Mouse (Mus musculus) limb, embryonic 13.5 days (tissue): Measurements from ENCODE around the gene Rassf4. TPM values are rescaled to one million over a fixed set of nuclear protein-coding genes. Genes with fewer than 3 reads are reported as not detected.

Experiments used
- ATAC-seq: fragments of 200-750 bp; cut with Nextera tagmentation; 2 replicates; pipeline ENCODE4 v1.8.0; 2017; ENCODE audit warnings: low read depth, moderate number of reproducible peaks, moderate TSS enrichment; ENCODE audit not compliant: low FRiP score
- H3K27ac ChIP-seq: fragments of 300-500 bp; sonication (generic); 2 replicates; pipeline ENCODE4 v1.5.1; 2015; ENCODE audit warnings: inconsistent platforms, mild to moderate bottlenecking, moderate library complexity
- H3K27me3 ChIP-seq: fragments of 300-500 bp; sonication (generic); 2 replicates; pipeline ENCODE4 v1.6.1; 2015; ENCODE audit warnings: mild to moderate bottlenecking, inconsistent platforms
- H3K36me3 ChIP-seq: fragments of 300-500 bp; sonication (generic); 2 replicates; pipeline ENCODE4 v1.6.1; 2015; ENCODE audit warnings: inconsistent platforms, mild to moderate bottlenecking, moderate library complexity
- H3K4me1 ChIP-seq: fragments of 300-500 bp; sonication (generic); 2 replicates; pipeline ENCODE4 v1.6.1; 2015; ENCODE audit warnings: inconsistent platforms
- H3K4me2 ChIP-seq: fragments of 300-500 bp; sonication (generic); replicated peaks from 2 replicates; pipeline ENCODE4 v1.6.1; 2015; ENCODE audit warnings: inconsistent platforms, mild to moderate bottlenecking, moderate library complexity
- H3K4me3 ChIP-seq: fragments of 300-500 bp; sonication (generic); 2 replicates; pipeline ENCODE4 v1.5.1; 2015; ENCODE audit warnings: moderate library complexity, mild to moderate bottlenecking, inconsistent platforms
- H3K9ac ChIP-seq: fragments of 300-500 bp; sonication (generic); 2 replicates; pipeline ENCODE4 v1.6.1; 2015; ENCODE audit warnings: mild to moderate bottlenecking, inconsistent platforms
- H3K9me3 ChIP-seq: fragments of 300-500 bp; sonication (generic); 2 replicates; pipeline ENCODE4 v1.6.1; 2016; ENCODE audit warnings: inconsistent platforms
- WGBS: fragments of 180-500 bp; shearing (Covaris S2); methylation state at CpG from one replicate; pipeline ENCODE4 v1.1.7; 2015; 5-methylcytosine and 5-hydroxymethylcytosine counted together
- polyA plus RNA-seq: library from polyadenylated mRNA; unstranded; fragments of >200 nt; fragmentation: Nextera tagmentation; extraction: Ambion mirVana; gene quantifications from 2 replicates; pipeline ENCODE4 v1.2.1, GENCODE M21; 2015

The Rassf4 gene
- polyA plus RNA-seq, 1 experiment from 2014 or later = 10.7 TPM

- WGBS = 36% methylated on average over 6 of the region's 6 CpGs
- peaks cover 8% of the 10 kb centered on the region for H3K4me1 ChIP-seq
- no peaks in the 10 kb centered on the region for H3K36me3 ChIP-seq
- H3K9me3 ChIP-seq = no peaks in the 10 kb centered on the region
- H3K9ac ChIP-seq = peak within 1 kb of the TSS; percentile 10; the same call in 1 of the 2 replicates
- H3K27me3 ChIP-seq = 0 out of 2 replicates have a peak, but pooled peaks cover 3% of the 10 kb centered on the region
- ATAC-seq = peak; percentile 49; the same call in 1 of the 2 replicates
- no peak within 1 kb of the TSS for H3K27ac ChIP-seq
- no peak within 1 kb of the TSS for H3K4me3 ChIP-seq
- H3K4me2 ChIP-seq = 0 out of 2 replicates have a peak within 1 kb of the TSS, but pooled peaks have one; percentile 3
Measured at GRCm38 (mm10) chr6:116650406-116650805, 23.3 kb downstream of the Rassf4 start, which contains the start of gene Depp1. Depp1 (plus strand) TSS chr6:116650609.

GRCm38 (mm10) chr6:116649811-116650210 lies 23.9 kb downstream of the Rassf4 start:
- Histone ChIP-seq H3K27ac (no peak overlapping the region), H3K9ac (no peak overlapping the region), H3K4me1 (peaks cover 8% of the 10 kb centered on the region), H3K4me3 (no peak overlapping the region), H3K36me3 (no peaks in the 10 kb centered on the region), H3K27me3 (0 out of 2 replicates have a peak, but pooled peaks cover 3% of the 10 kb centered on the region), H3K4me2 (no peak overlapping the region), H3K9me3 (no peaks in the 10 kb centered on the region)
- WGBS = 83% methylated on average over 7 of the region's 7 CpGs
- no peak for ATAC-seq

GRCm38 (mm10) chr6:116647763-116648162 lies 26.0 kb downstream of the Rassf4 start:
- Histone ChIP-seq H3K4me3 (no peak overlapping the region), H3K27me3 (no peaks in the 10 kb centered on the region), H3K4me1 (peaks cover 8% of the 10 kb centered on the region), H3K9me3 (no peaks in the 10 kb centered on the region), H3K36me3 (no peaks in the 10 kb centered on the region), H3K4me2 (no peak overlapping the region), H3K9ac (no peak overlapping the region), H3K27ac (no peak overlapping the region)
- WGBS = 90% methylated on average over 12 of the region's 12 CpGs
- ATAC-seq = no peak

- Histone ChIP-seq H3K36me3 (no peaks in the 10 kb centered on the region), H3K4me1 (no peaks in the 10 kb centered on the region), H3K4me2 (no peak overlapping the region), H3K9me3 (no peaks in the 10 kb centered on the region), H3K27me3 (no peaks in the 10 kb centered on the region), H3K4me3 (no peak overlapping the region), H3K9ac (no peak overlapping the region), H3K27ac (no peak overlapping the region)
- WGBS = 43% methylated on average over 3 of the region's 3 CpGs
- ATAC-seq = no peak
Measured at GRCm38 (mm10) chr6:116644335-116644734, 29.4 kb downstream of the Rassf4 start.

GRCm38 (mm10) chr6:116643881-116644280 lies 29.9 kb downstream of the Rassf4 start:
- Histone ChIP-seq H3K36me3 (no peaks in the 10 kb centered on the region), H3K4me1 (no peaks in the 10 kb centered on the region), H3K9me3 (no peaks in the 10 kb centered on the region), H3K27me3 (no peaks in the 10 kb centered on the region), H3K4me2 (no peak overlapping the region), H3K27ac (no peak overlapping the region), H3K4me3 (no peak overlapping the region), H3K9ac (no peak overlapping the region)
- no peak for ATAC-seq
- WGBS = 76% methylated on average over 4 of the region's 4 CpGs

GRCm38 (mm10) chr6:116642942-116643341 lies 30.8 kb downstream of the Rassf4 start:
- no peaks in the 10 kb centered on the region for H3K9me3 ChIP-seq
- no peak overlapping the region for H3K4me3 ChIP-seq
- H3K9ac ChIP-seq = no peak overlapping the region
- no peaks in the 10 kb centered on the region for H3K36me3 ChIP-seq
- ATAC-seq = no peak
- 64% methylated on average over 11 of the region's 11 CpGs for WGBS
- no peak overlapping the region for H3K4me2 ChIP-seq
- H3K4me1 ChIP-seq = no peaks in the 10 kb centered on the region
- H3K27me3 ChIP-seq = no peaks in the 10 kb centered on the region
- no peak overlapping the region for H3K27ac ChIP-seq

GRCm38 (mm10) chr6:116639663-116640062 lies 34.1 kb downstream of the Rassf4 start:
- ATAC-seq = no peak
- no peak overlapping the region for H3K4me3 ChIP-seq
- H3K9me3 ChIP-seq = no peaks in the 10 kb centered on the region
- H3K36me3 ChIP-seq = no peaks in the 10 kb centered on the region
- 72% methylated on average over 2 of the region's 2 CpGs for WGBS
- peaks cover 6% of the 10 kb centered on the region; the same call in 1 of the 2 replicates for H3K4me1 ChIP-seq
- no peak overlapping the region for H3K4me2 ChIP-seq
- no peak overlapping the region for H3K9ac ChIP-seq
- no peaks in the 10 kb centered on the region for H3K27me3 ChIP-seq
- no peak overlapping the region for H3K27ac ChIP-seq

- Histone ChIP-seq H3K27me3 (no peaks in the 10 kb centered on the region), H3K4me3 (no peak overlapping the region), H3K36me3 (no peaks in the 10 kb centered on the region), H3K27ac (no peak overlapping the region), H3K4me2 (no peak overlapping the region), H3K4me1 (peaks cover 6% of the 10 kb centered on the region; the same call in 1 of the 2 replicates), H3K9me3 (no peaks in the 10 kb centered on the region), H3K9ac (no peak overlapping the region)
- ATAC-seq = no peak
- 74% methylated on average over 2 of the region's 2 CpGs for WGBS
Measured at GRCm38 (mm10) chr6:116638871-116639270, 34.9 kb downstream of the Rassf4 start.

GRCm38 (mm10) chr6:116637496-116637895 lies 36.3 kb downstream of the Rassf4 start:
- Histone ChIP-seq H3K4me2 (no peak overlapping the region), H3K9me3 (no peaks in the 10 kb centered on the region), H3K27ac (no peak overlapping the region), H3K9ac (no peak overlapping the region), H3K4me1 (peaks cover 6% of the 10 kb centered on the region; the same call in 1 of the 2 replicates), H3K27me3 (no peaks in the 10 kb centered on the region), H3K36me3 (no peaks in the 10 kb centered on the region), H3K4me3 (no peak overlapping the region)
- 86% methylated on average over 5 of the region's 5 CpGs for WGBS
- ATAC-seq = no peak

- no peak overlapping the region for H3K9ac ChIP-seq
- peak; percentile 63; the same call in 1 of the 2 replicates for ATAC-seq
- no peak overlapping the region for H3K4me2 ChIP-seq
- 64% methylated on average over 9 of the region's 9 CpGs for WGBS
- no peak overlapping the region for H3K27ac ChIP-seq
- H3K9me3 ChIP-seq = no peaks in the 10 kb centered on the region
- no peaks in the 10 kb centered on the region for H3K36me3 ChIP-seq
- no peaks in the 10 kb centered on the region for H3K27me3 ChIP-seq
- no peak overlapping the region for H3K4me3 ChIP-seq
- peaks cover 6% of the 10 kb centered on the region; the same call in 1 of the 2 replicates for H3K4me1 ChIP-seq
Measured at GRCm38 (mm10) chr6:116636581-116637235, 37.0 kb downstream of the Rassf4 start.

GRCm38 (mm10) chr6:116635251-116636180 lies 38.2 kb downstream of the Rassf4 start:
- 67% methylated on average over 10 of the region's 10 CpGs for WGBS
- Histone ChIP-seq H3K4me3 (no peak overlapping the region), H3K4me2 (no peak overlapping the region), H3K4me1 (peaks cover 6% of the 10 kb centered on the region; the same call in 1 of the 2 replicates), H3K9me3 (no peaks in the 10 kb centered on the region), H3K27ac (0 out of 2 replicates have a peak overlapping the region, but pooled peaks have one; percentile 22), H3K27me3 (no peaks in the 10 kb centered on the region), H3K36me3 (no peaks in the 10 kb centered on the region), H3K9ac (no peak overlapping the region)
- ATAC-seq = peak; percentile 57
